Mouse (Mus musculus): ENCODE measurements around the gene Pfkfb2. TPM values are rescaled to one million over a fixed set of nuclear protein-coding genes. Genes with fewer than 3 reads are reported as not detected.

The Pfkfb2 gene
- total and polyA plus RNA-seq, 2 experiments from 2014 or later = 20.2 to 39.5 TPM

DNA sequence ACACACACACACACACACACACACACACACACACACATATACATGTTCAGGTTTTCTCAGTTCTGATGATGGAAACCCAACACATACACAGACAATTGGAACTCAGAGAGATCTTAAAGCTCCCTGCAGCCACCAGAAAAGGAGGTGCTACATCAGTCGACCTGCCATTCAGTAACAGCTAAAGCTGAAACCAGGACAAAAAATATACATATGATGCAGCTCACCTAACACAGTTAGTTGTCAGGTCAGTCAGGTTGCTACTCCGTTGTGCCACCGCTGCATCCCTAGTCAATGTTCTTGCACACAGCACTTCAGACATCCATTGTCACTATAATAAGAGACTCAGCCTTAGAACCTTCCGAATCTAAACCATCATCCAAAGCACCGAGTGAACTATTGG is 15.9 kb upstream of the Pfkfb2 start:
- no peaks in the 10 kb centered on the region for H3K27me3 ChIP-seq (ENCODE audit: insufficient read depth, low read length)
- 87% methylated on average over 5 of the region's 5 CpGs for WGBS
- H3K4me1 ChIP-seq (ENCODE audit: insufficient read depth) = no peaks in the 10 kb centered on the region
- H3K27ac ChIP-seq (ENCODE audit: low read depth, low read length) = no peak overlapping the region
- ATAC-seq = no peak
- no peaks in the 10 kb centered on the region for H3K9me3 ChIP-seq (ENCODE audit: low read length)
- no peak overlapping the region for H3K9ac ChIP-seq
- DNase-seq = no peak
- H3K4me2 ChIP-seq (ENCODE audit: low read depth) = no peak overlapping the region
- H3K4me3 ChIP-seq (ENCODE audit: low read depth, low read length) = no peak overlapping the region
- no peaks in the 10 kb centered on the region for H3K36me3 ChIP-seq (ENCODE audit: insufficient read depth)
- no peak for TF ChIP-seq CTCF (IDR thresholded peaks at IDR 0.05; ENCODE audit: low read depth)

GRCm38 (mm10) chr1:130744217-130744616 is 15.2 kb upstream of the Pfkfb2 start:
- H3K9ac ChIP-seq = no peak overlapping the region
- H3K27me3 ChIP-seq (ENCODE audit: insufficient read depth, low read length) = no peaks in the 10 kb centered on the region
- H3K4me1 ChIP-seq (ENCODE audit: insufficient read depth) = no peaks in the 10 kb centered on the region
- no peaks in the 10 kb centered on the region for H3K9me3 ChIP-seq (ENCODE audit: low read length)
- WGBS = 87% methylated on average over 2 of the region's 2 CpGs
- DNase-seq (no peak), ATAC-seq (no peak)
- no peak overlapping the region for H3K27ac ChIP-seq (ENCODE audit: low read depth, low read length)
- H3K36me3 ChIP-seq (ENCODE audit: insufficient read depth) = no peaks in the 10 kb centered on the region
- no peak overlapping the region for H3K4me2 ChIP-seq (ENCODE audit: low read depth)
- no peak for TF ChIP-seq CTCF (IDR thresholded peaks at IDR 0.05; ENCODE audit: low read depth)
- H3K4me3 ChIP-seq (ENCODE audit: low read depth, low read length) = no peak overlapping the region

DNA sequence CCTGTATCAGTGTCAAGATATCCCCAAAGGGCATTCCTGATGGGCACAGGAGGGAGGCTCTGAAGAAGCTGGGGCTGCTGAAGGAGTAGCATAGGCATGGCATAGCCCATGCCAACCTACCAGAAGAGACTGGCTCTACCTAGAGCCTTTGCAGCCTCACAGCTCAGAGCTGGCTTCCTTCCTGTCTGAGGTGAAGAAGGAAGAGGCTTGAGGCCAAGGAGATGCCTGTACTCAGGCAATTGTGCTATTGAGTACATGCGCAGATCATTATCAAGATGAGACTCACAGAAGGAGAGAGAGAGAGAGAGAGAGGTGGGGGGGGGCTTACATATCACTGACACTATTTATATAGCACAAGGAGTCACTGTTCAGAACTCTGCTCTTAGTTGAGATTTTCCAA is 14.7 kb upstream of the Pfkfb2 start:
- no peak for DNase-seq
- Histone ChIP-seq H3K4me3 (ENCODE audit: low read depth, low read length) (no peak overlapping the region), H3K4me2 (ENCODE audit: low read depth) (no peak overlapping the region), H3K9me3 (ENCODE audit: low read length) (no peaks in the 10 kb centered on the region), H3K9ac (no peak overlapping the region), H3K36me3 (ENCODE audit: insufficient read depth) (no peaks in the 10 kb centered on the region), H3K4me1 (ENCODE audit: insufficient read depth) (no peaks in the 10 kb centered on the region), H3K27me3 (ENCODE audit: insufficient read depth, low read length) (no peaks in the 10 kb centered on the region), H3K27ac (ENCODE audit: low read depth, low read length) (no peak overlapping the region)
- TF ChIP-seq CTCF (IDR thresholded peaks at IDR 0.05; ENCODE audit: low read depth) = no peak
- 100% methylated on average over 1 of the region's 1 CpGs for WGBS
- ATAC-seq = no peak

DNA sequence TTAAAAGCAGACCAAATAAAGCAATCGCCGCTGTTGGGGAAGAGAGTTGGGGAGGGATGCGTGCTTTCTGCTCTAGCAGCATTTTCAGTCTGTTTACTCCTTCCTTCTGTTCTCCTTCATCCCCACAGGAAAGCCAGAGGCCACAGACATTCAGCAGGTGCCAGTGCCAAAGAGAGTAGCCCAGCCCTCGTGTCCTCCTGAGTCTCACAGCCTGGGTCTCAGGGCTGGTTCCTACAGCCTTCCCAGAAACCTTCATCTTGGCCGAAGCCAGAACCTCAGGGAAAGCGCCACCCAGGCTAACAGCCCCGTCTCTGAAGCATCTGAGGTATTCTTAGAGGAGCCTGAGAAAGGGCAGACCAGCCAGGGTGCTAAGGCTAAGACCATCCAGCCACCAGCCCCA is 13.1 kb upstream of the Pfkfb2 start:
- no peak for TF ChIP-seq CTCF (IDR thresholded peaks at IDR 0.05; ENCODE audit: low read depth)
- 85% methylated on average over 7 of the region's 7 CpGs for WGBS
- H3K27ac ChIP-seq (ENCODE audit: low read depth, low read length) = no peak overlapping the region
- no peak overlapping the region for H3K4me3 ChIP-seq (ENCODE audit: low read depth, low read length)
- DNase-seq = no peak
- H3K36me3 ChIP-seq (ENCODE audit: insufficient read depth) = no peaks in the 10 kb centered on the region
- H3K4me2 ChIP-seq (ENCODE audit: low read depth) = no peak overlapping the region
- no peak for ATAC-seq
- H3K4me1 ChIP-seq (ENCODE audit: insufficient read depth) = no peaks in the 10 kb centered on the region
- H3K27me3 ChIP-seq (ENCODE audit: insufficient read depth, low read length) = no peaks in the 10 kb centered on the region
- H3K9me3 ChIP-seq (ENCODE audit: low read length) = no peaks in the 10 kb centered on the region
- H3K9ac ChIP-seq = no peak overlapping the region

DNA sequence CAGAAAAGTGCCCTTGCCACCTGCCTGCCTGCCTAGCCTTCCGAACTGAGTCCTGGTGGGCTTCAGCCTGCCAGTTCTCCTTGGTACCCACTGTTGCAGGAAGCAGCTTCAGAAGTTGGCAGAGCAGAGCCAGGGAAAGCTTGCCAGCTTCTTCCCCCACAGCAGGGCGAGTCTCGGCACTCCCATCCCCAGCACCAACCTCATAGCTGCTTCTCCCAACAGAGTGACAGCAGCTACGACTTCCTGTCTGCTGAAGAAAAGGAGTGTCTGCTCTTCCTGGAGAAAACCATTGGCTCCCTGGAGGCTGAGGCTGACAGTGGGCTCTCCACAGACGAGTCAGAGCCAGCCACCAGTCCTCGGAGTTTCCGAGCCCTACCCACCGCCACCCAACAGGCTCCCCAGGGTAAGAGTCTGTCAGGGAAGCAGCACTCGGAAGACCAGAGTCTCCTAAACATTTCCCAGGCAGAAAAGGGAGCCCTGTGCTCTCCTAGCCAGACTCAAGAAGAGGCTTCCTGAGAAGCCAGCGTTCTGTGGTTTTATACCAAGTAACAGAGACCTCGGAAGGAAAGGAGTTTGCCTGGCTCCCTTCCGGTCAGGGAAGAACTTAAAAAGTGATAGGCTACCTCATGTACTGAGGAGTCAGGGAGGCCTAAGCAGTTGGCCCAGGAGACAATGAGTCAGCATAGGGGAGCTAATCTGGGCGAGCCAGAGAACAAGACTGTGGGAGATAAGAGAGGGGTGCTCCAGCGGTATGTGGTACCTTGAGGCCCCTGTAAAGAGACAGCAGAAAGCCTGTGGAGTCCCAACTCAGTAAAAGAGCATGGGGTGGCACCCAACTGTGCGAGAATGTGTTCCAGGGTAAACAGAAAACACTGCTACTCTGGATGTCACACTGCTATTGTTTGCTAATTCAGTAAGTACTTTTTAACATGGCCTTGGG is 12.0 kb upstream of the Pfkfb2 start:
- no peak overlapping the region for H3K4me3 ChIP-seq (ENCODE audit: low read depth, low read length)
- H3K4me1 ChIP-seq (ENCODE audit: insufficient read depth) = no peaks in the 10 kb centered on the region
- H3K36me3 ChIP-seq (ENCODE audit: insufficient read depth) = no peaks in the 10 kb centered on the region
- DNase-seq (peak; percentile 56), ATAC-seq (peak; percentile 81)
- H3K9ac ChIP-seq = no peak overlapping the region
- H3K27me3 ChIP-seq (ENCODE audit: insufficient read depth, low read length) = no peaks in the 10 kb centered on the region
- H3K4me2 ChIP-seq (ENCODE audit: low read depth) = no peak overlapping the region
- no peaks in the 10 kb centered on the region for H3K9me3 ChIP-seq (ENCODE audit: low read length)
- no peak overlapping the region for H3K27ac ChIP-seq (ENCODE audit: low read depth, low read length)
- TF ChIP-seq CTCF (IDR thresholded peaks at IDR 0.05; ENCODE audit: low read depth) = no peak
- WGBS = 48% methylated on average over 15 of the region's 15 CpGs

- Histone ChIP-seq H3K4me2 (ENCODE audit: low read depth) (no peak overlapping the region), H3K4me3 (ENCODE audit: low read depth, low read length) (no peak overlapping the region), H3K4me1 (ENCODE audit: insufficient read depth) (no peaks in the 10 kb centered on the region), H3K36me3 (ENCODE audit: insufficient read depth) (no peaks in the 10 kb centered on the region), H3K9me3 (ENCODE audit: low read length) (no peaks in the 10 kb centered on the region), H3K9ac (no peak overlapping the region), H3K27me3 (ENCODE audit: insufficient read depth, low read length) (no peaks in the 10 kb centered on the region), H3K27ac (ENCODE audit: low read depth, low read length) (no peak overlapping the region)
- ATAC-seq = no peak
- 63% methylated on average over 4 of the region's 4 CpGs for WGBS
- no peak for TF ChIP-seq CTCF (IDR thresholded peaks at IDR 0.05; ENCODE audit: low read depth)
- peak; percentile 23 for DNase-seq
These were observed 11.2 kb upstream of the Pfkfb2 start for GRCm38 (mm10) chr1:130740227-130740648.

DNA sequence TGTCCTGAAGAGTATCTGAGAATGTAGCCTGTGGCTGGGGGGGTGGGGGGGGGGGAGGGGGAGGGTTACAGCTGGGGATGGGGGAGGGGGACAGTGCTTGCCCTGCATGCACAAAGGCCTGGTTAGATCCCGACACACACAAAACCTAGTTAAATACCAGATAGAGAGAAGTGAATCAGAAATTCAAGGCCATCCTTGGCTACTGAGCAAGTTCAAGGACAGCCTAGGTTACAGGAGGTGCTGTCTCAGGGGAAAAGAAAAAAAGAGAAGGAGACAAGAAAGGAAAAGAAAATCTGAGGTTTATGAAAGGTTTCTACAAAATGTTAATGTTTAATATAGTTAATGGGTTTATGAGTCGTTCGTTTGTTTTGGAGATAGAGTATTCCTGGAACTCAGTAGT is 10.6 kb upstream of the Pfkfb2 start:
- ATAC-seq = no peak

More for the DNA sequence above, 10.6 kb upstream of the Pfkfb2 start:
- no peaks in the 10 kb centered on the region for H3K4me1 ChIP-seq (ENCODE audit: insufficient read depth)
- no peak for TF ChIP-seq CTCF (IDR thresholded peaks at IDR 0.05; ENCODE audit: low read depth)
- no peak for DNase-seq
- no peak overlapping the region for H3K4me3 ChIP-seq (ENCODE audit: low read depth, low read length)
- H3K4me2 ChIP-seq (ENCODE audit: low read depth) = no peak overlapping the region
- no peak overlapping the region for H3K27ac ChIP-seq (ENCODE audit: low read depth, low read length)
- H3K36me3 ChIP-seq (ENCODE audit: insufficient read depth) = no peaks in the 10 kb centered on the region
- H3K9me3 ChIP-seq (ENCODE audit: low read length) = no peaks in the 10 kb centered on the region
- H3K27me3 ChIP-seq (ENCODE audit: insufficient read depth, low read length) = no peaks in the 10 kb centered on the region
- WGBS = 82% methylated on average over 3 of the region's 3 CpGs
- H3K9ac ChIP-seq = no peak overlapping the region
